Mouse (Mus musculus) C2C12 (cell line): Measurements from ENCODE around the gene Cd109.

Experiments
- CEBPB ChIP-seq: IDR thresholded peaks from one replicate; pipeline ENCODE4 v1.6.1; 2011; ENCODE audit warnings: low read depth, mild to moderate bottlenecking, control low read depth, moderate library complexity
- CTCF ChIP-seq: IDR thresholded peaks from one replicate; pipeline ENCODE4 v1.5.1; 2011; ENCODE audit not compliant: control insufficient read depth, insufficient read depth, insufficient read length
- MAX ChIP-seq: IDR thresholded peaks from one replicate; pipeline ENCODE4 v1.6.1; 2011; ENCODE audit warnings: mild to moderate bottlenecking, control low read depth
- MYOD1 ChIP-seq: IDR thresholded peaks from one replicate; pipeline ENCODE4 v1.6.1; 2011; ENCODE audit warnings: low read depth; ENCODE audit not compliant: control insufficient read depth, insufficient read length
- USF1 ChIP-seq: IDR thresholded peaks from one replicate; pipeline ENCODE4 v1.6.1; 2011; ENCODE audit warnings: low read depth, mild to moderate bottlenecking, control low read depth, moderate library complexity

DNA sequence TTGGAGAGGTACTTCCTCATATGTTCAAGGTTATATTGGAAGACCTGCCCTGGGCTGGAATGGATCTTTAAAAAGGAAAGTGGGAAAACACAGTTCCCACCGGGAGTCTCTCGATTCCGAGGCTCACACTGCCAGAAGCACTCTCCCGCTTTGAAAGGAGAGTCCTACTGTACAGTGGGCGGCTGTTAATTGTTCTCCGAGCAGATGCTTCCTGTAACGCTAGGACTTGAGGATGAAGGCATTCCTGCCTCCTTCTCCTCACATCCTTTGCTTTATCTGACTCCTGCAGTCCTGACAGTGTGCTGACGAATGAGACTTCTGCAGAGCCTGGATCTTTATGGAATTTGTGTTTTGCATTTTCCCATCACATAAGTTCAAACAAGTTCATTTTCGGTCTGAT, 3.9 kb downstream of the Cd109 start:
- no peak for TF ChIP-seq CTCF
- TF ChIP-seq MYOD1 = no peak
- TF ChIP-seq MAX = no peak
- TF ChIP-seq CEBPB = no peak
- no peak for TF ChIP-seq USF1
